Mouse (Mus musculus) ES-E14 (cell line): ENCODE measurements at regions not wholly inside any gene's neighbourhood (a gene's known extent, or its start where the extent isn't known, plus 50 kb on each side); places are given as distances from the start of the nearest gene placed in this dataset.

ENCODE experiments used
- DNase-seq: peaks from one replicate; pipeline ENCODE4 v3.0.0-alpha.2; 2013; ENCODE audit warnings: low read depth, low spot score
- H3K27ac ChIP-seq: 2 replicates; pipeline ENCODE4 v1.5.1; 2012; ENCODE audit warnings: low read depth, mild to moderate bottlenecking, low read length, moderate library complexity, mixed read lengths; ENCODE audit not compliant: poor library complexity, insufficient read depth, severe bottlenecking
- H3K36me3 ChIP-seq: 2 replicates; pipeline ENCODE4 v1.6.1; 2012; ENCODE audit warnings: mild to moderate bottlenecking, low read length, moderate library complexity, mixed read lengths; ENCODE audit not compliant: control insufficient read depth, poor library complexity, insufficient read depth, severe bottlenecking
- H3K4me1 ChIP-seq, 2 experiments: fragments of 150-350 bp in 1 of 2; sonication (generic) in 1 of 2; 2 replicates each; pipeline ENCODE4 v1.6.1; 2012; ENCODE audit warnings: low read length in 2 of 2, mild to moderate bottlenecking in 1 of 2, mixed read lengths in 1 of 2; ENCODE audit not compliant: control insufficient read depth in 2 of 2, insufficient read depth in 2 of 2, poor library complexity in 1 of 2
- H3K4me3 ChIP-seq, 2 experiments: fragments of 150-350 bp in 1 of 2; sonication (generic) in 1 of 2; 2 replicates each; pipeline ENCODE4 v1.5.1; 2012; ENCODE audit warnings: low read length in 2 of 2, low read depth in 1 of 2, mild to moderate bottlenecking in 1 of 2, mixed read lengths in 1 of 2; ENCODE audit not compliant: insufficient read depth in 1 of 2, poor library complexity in 1 of 2, severe bottlenecking in 1 of 2
- H3K9ac ChIP-seq: 2 replicates; pipeline ENCODE4 v1.6.1; 2012; ENCODE audit warnings: low read depth, mild to moderate bottlenecking, low read length, mixed read lengths; ENCODE audit not compliant: poor library complexity, insufficient read depth, severe bottlenecking
- H3K9me3 ChIP-seq: fragments of 150-350 bp; sonication (generic); 2 replicates; pipeline ENCODE4 v1.6.1; 2012; ENCODE audit warnings: low read depth, mild to moderate bottlenecking, low read length; ENCODE audit not compliant: control insufficient read depth, insufficient read depth
- CHD2 ChIP-seq: IDR thresholded peaks from 2 replicates; pipeline ENCODE4 v1.6.1; 2014; ENCODE audit warnings: mild to moderate bottlenecking, low read depth, low read length, inconsistent platforms
- HCFC1 ChIP-seq: IDR thresholded peaks from 2 replicates; pipeline ENCODE4 v1.6.1; 2012; ENCODE audit warnings: low read length, inconsistent platforms, borderline replicate concordance; ENCODE audit not compliant: insufficient read depth
- MAFK ChIP-seq: IDR thresholded peaks from 2 replicates; pipeline ENCODE4 v1.6.1; 2014; ENCODE audit warnings: mild to moderate bottlenecking, low read depth, low read length, inconsistent platforms; ENCODE audit not compliant: insufficient read depth
- ZC3H11A ChIP-seq: IDR thresholded peaks from 2 replicates; pipeline ENCODE4 v1.6.1; 2012; ENCODE audit warnings: low read depth, mild to moderate bottlenecking, inconsistent platforms, low read length, borderline replicate concordance
- ZNF384 ChIP-seq: IDR thresholded peaks from 2 replicates; pipeline ENCODE4 v1.6.1; 2012; ENCODE audit warnings: low read depth, low read length, inconsistent platforms
- in situ Hi-C, 2 experiments: fragments of 600-800 bp; cut with MboI; formaldehyde crosslinking; loops; one replicate each; pipeline ENCODE4 v1.15.1; 2025; ENCODE audit warnings: low sequenced_read_pairs in 2 of 2, inconsistent platforms in 1 of 2; ENCODE audit not compliant: unreplicated experiment in 2 of 2

DNA sequence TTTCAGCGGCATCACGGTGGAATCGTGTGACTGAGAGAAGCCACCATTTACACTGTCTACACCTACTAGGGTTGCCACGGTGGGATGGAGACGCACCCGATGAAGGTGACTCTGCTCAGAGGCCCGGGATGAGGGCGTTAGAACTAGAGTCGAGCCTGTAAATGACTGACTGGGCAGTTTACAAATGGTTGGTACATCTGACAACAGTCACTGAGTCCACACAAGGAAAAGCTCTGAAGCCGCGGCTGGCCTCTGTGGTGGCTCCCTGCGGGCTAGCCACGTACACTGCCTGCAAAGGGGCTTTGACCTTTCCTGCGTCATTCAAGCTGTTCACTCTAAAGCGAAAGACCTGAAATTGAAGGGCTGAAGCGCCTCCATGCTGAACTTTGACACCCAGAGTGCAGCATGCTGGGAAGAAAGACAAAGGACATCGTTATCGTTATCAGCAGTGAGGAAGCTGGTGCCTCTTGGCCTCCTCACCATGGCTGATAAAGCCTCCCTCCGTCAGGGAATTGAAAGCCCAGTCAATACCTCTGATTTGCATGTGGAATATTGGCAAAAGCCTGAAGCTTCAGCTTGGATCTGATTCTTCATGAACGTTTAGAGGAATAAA, 462.1 kb upstream of the Arglu1 start:
- in situ Hi-C loops = no loop called here
- H3K27ac ChIP-seq = no peak overlapping the region
- no peak overlapping the region for H3K4me3 ChIP-seq

DNA sequence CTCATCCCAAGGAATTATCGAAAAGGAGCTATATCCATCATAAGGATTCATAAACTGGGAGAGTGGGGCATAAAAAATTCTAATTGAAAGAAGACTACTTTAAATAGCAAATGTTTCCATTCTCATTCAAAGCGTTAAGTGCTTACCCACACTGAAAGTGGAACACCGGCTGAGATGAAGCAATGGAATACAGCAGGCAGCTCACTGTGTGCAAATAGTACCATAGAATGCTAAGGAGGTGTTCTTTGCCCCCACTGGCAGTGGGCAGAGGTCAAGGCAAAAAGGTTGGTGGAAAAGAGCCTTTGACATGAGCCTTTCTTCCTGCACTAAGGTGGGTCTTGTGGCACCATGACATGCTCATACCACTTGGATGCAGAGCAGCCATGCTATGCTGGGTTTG, 454.0 kb upstream of the Arglu1 start:
- DNase-seq = no peak
- Histone ChIP-seq H3K9me3 (no peaks in the 10 kb centered on the region), H3K27ac (no peak overlapping the region), H3K9ac (no peak overlapping the region), H3K36me3 (no peaks in the 10 kb centered on the region), H3K4me3 (no peak overlapping the region), H3K4me1 (0 out of 4 replicates have a peak, but pooled peaks cover 0 to 4% of the 10 kb centered on the region in 2 experiments)
- TF ChIP-seq ZC3H11A = no peak
- TF ChIP-seq ZNF384 = no peak
- TF ChIP-seq HCFC1 = no peak
- TF ChIP-seq MAFK = no peak
- TF ChIP-seq CHD2 = no peak
- in situ Hi-C loops = no loop called here

More for the DNA sequence above, 462.1 kb upstream of the Arglu1 start:
- Histone ChIP-seq H3K9ac (no peak overlapping the region), H3K9me3 (no peaks in the 10 kb centered on the region), H3K4me1 (no peaks in the 10 kb centered on the region), H3K36me3 (no peaks in the 10 kb centered on the region)
- DNase-seq = no peak
- TF ChIP-seq HCFC1 (no peak), MAFK (no peak), CHD2 (no peak), ZNF384 (no peak)

DNA sequence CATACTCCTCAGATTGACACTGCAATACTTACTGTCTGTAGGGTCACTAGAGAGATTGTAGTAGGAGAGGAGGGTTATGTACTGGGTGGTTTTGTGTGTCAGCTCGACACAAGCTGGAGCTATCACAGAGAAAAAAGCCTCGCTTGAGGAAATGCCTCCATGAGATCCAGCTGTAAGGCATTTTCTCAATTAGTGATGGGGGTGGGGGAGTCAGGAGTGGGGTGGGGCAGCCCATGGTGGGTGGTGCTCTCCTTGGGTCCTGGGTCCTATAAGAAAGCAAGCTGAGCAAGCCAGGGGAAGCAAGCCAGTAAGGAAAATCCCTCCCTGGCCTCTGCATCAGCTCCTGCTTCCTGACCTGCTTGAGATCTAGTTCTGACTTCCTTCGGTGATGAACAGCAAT, 449.5 kb upstream of the Arglu1 start:
- DNase-seq = no peak
- Histone ChIP-seq H3K27ac (no peak overlapping the region), H3K36me3 (no peaks in the 10 kb centered on the region), H3K9ac (no peak overlapping the region), H3K9me3 (no peaks in the 10 kb centered on the region), H3K4me3 (no peak overlapping the region), H3K4me1 (0 out of 4 replicates have a peak, but pooled peaks cover 0 to 4% of the 10 kb centered on the region in 2 experiments)
- TF ChIP-seq CHD2 (no peak), ZC3H11A (no peak), ZNF384 (no peak), HCFC1 (no peak), MAFK (no peak)
- in situ Hi-C loops = no loop called here

DNA sequence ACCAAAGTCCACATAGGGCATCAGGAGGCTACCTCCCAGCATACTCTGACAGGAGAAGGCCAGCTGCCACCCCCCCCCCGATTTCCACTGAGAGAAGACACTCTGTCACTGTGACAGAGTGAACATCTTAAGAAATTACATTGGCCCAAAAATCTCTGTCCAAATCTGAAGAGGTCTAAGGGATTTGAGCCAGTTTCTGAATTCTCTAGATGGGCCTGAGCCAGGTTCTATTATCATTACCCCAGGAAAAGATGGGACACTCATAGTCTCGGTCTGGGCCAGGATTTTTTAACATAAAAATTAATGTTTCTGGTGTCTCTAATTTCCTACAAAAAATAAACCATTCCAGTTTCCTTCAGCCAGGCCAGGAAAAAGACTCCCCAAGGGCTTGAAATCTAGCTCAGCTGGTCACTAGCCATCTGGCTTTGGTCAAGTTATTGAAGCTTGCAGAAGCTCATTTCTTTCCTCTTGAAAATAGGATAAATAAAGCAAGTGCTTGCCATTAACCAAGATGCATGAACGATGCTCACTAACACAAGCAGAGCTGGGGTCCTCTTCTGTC, 448.8 kb upstream of the Arglu1 start:
- Histone ChIP-seq H3K9ac (no peak overlapping the region), H3K4me1 (0 out of 4 replicates have a peak, but pooled peaks cover 0 to 4% of the 10 kb centered on the region in 2 experiments), H3K36me3 (no peaks in the 10 kb centered on the region), H3K4me3 (no peak overlapping the region), H3K27ac (no peak overlapping the region), H3K9me3 (no peaks in the 10 kb centered on the region)
- no peak for DNase-seq
- no peak for TF ChIP-seq ZC3H11A
- TF ChIP-seq HCFC1 = no peak
- TF ChIP-seq ZNF384 = no peak
- no peak for TF ChIP-seq CHD2
- TF ChIP-seq MAFK = no peak
- in situ Hi-C loops = no loop called here
